Mouse (Mus musculus): ENCODE data around the gene Serpinb2. TPM values are rescaled to one million over a fixed set of nuclear protein-coding genes. Genes with fewer than 3 reads are reported as not detected.

The Serpinb2 gene
- polyA plus RNA-seq, 1 experiment from 2014 or later = 0.41 TPM

GRCm38 (mm10) chr1:107525592-107525991 is 14.4 kb downstream of the Serpinb2 start:
- Histone ChIP-seq H3K4me2 (replicated peaks) (no peak overlapping the region), H3K9ac (no peak overlapping the region), H3K36me3 (no peaks in the 10 kb centered on the region), H3K9me3 (no peaks in the 10 kb centered on the region), H3K27ac (no peak overlapping the region), H3K27me3 (no peaks in the 10 kb centered on the region), H3K4me1 (no peaks in the 10 kb centered on the region), H3K4me3 (no peak overlapping the region)
- ATAC-seq (ENCODE audit: insufficient number of reproducible peaks, insufficient read depth, low FRiP score, low TSS enrichment) = no peak
- 76% methylated on average over 4 of the region's 4 CpGs for WGBS

- no peaks in the 10 kb centered on the region for H3K36me3 ChIP-seq
- no peak for ATAC-seq (ENCODE audit: insufficient number of reproducible peaks, insufficient read depth, low FRiP score, low TSS enrichment)
- no peaks in the 10 kb centered on the region for H3K9me3 ChIP-seq
- no peak overlapping the region for H3K9ac ChIP-seq
- no peaks in the 10 kb centered on the region for H3K4me1 ChIP-seq
- H3K27me3 ChIP-seq = no peaks in the 10 kb centered on the region
- H3K4me3 ChIP-seq = no peak overlapping the region
- H3K27ac ChIP-seq = no peak overlapping the region
- WGBS = 79% methylated on average over 3 of the region's 3 CpGs
- no peak overlapping the region for H3K4me2 ChIP-seq (replicated peaks)
These were observed 17.3 kb downstream of the Serpinb2 start for GRCm38 (mm10) chr1:107528325-107529078.

- H3K9ac ChIP-seq = no peak overlapping the region
- H3K4me3 ChIP-seq = no peak overlapping the region
- ATAC-seq (ENCODE audit: insufficient number of reproducible peaks, insufficient read depth, low FRiP score, low TSS enrichment) = no peak
- H3K36me3 ChIP-seq = no peaks in the 10 kb centered on the region
- no peak overlapping the region for H3K27ac ChIP-seq
- H3K4me1 ChIP-seq = no peaks in the 10 kb centered on the region
- 38% methylated on average over 5 of the region's 5 CpGs for WGBS
- no peaks in the 10 kb centered on the region for H3K27me3 ChIP-seq
- no peak overlapping the region for H3K4me2 ChIP-seq (replicated peaks)
- no peaks in the 10 kb centered on the region for H3K9me3 ChIP-seq
These were observed 18.3 kb downstream of the Serpinb2 start for GRCm38 (mm10) chr1:107529365-107530052.

GRCm38 (mm10) chr1:107533736-107534135 is 22.5 kb downstream of the Serpinb2 start:
- WGBS = 70% methylated on average over 3 of the region's 3 CpGs
- H3K4me3 ChIP-seq = no peak overlapping the region
- no peak overlapping the region for H3K9ac ChIP-seq

GRCm38 (mm10) chr1:107537435-107537834 is 26.2 kb downstream of the Serpinb2 start:
- no peaks in the 10 kb centered on the region for H3K4me1 ChIP-seq
- H3K9ac ChIP-seq = no peak overlapping the region
- no peak overlapping the region for H3K27ac ChIP-seq
- no peaks in the 10 kb centered on the region for H3K27me3 ChIP-seq
- H3K4me2 ChIP-seq (replicated peaks) = no peak overlapping the region
- no peak overlapping the region for H3K4me3 ChIP-seq
- ATAC-seq (ENCODE audit: insufficient number of reproducible peaks, insufficient read depth, low FRiP score, low TSS enrichment) = no peak
- H3K36me3 ChIP-seq = no peaks in the 10 kb centered on the region
- WGBS = 48% methylated on average over 1 of the region's 1 CpGs
- no peaks in the 10 kb centered on the region for H3K9me3 ChIP-seq

More at GRCm38 (mm10) chr1:107533736-107534135, 22.5 kb downstream of the Serpinb2 start:
- ATAC-seq (ENCODE audit: insufficient number of reproducible peaks, insufficient read depth, low FRiP score, low TSS enrichment) = no peak
- Histone ChIP-seq H3K4me2 (replicated peaks) (no peak overlapping the region), H3K36me3 (no peaks in the 10 kb centered on the region), H3K9me3 (no peaks in the 10 kb centered on the region), H3K27me3 (no peaks in the 10 kb centered on the region), H3K4me1 (no peaks in the 10 kb centered on the region), H3K27ac (no peak overlapping the region)

GRCm38 (mm10) chr1:107559494-107559893 is 48.3 kb downstream of the Serpinb2 start:
- Histone ChIP-seq H3K4me1 (no peaks in the 10 kb centered on the region), H3K27ac (no peak overlapping the region), H3K9me3 (no peaks in the 10 kb centered on the region), H3K27me3 (no peaks in the 10 kb centered on the region), H3K36me3 (no peaks in the 10 kb centered on the region), H3K4me2 (replicated peaks) (no peak overlapping the region), H3K9ac (no peak overlapping the region), H3K4me3 (no peak overlapping the region)
- ATAC-seq (ENCODE audit: insufficient number of reproducible peaks, insufficient read depth, low FRiP score, low TSS enrichment) = no peak
- 90% methylated on average over 3 of the region's 3 CpGs for WGBS

GRCm38 (mm10) chr1:107562110-107562509 is 50.9 kb downstream of the Serpinb2 start:
- no peak overlapping the region for H3K4me2 ChIP-seq (replicated peaks)
- H3K9me3 ChIP-seq = no peaks in the 10 kb centered on the region
- 65% methylated on average over 1 of the region's 1 CpGs for WGBS
- no peaks in the 10 kb centered on the region for H3K27me3 ChIP-seq
- H3K9ac ChIP-seq = no peak overlapping the region
- H3K36me3 ChIP-seq = no peaks in the 10 kb centered on the region
- H3K27ac ChIP-seq = no peak overlapping the region
- no peaks in the 10 kb centered on the region for H3K4me1 ChIP-seq
- no peak overlapping the region for H3K4me3 ChIP-seq
- ATAC-seq (ENCODE audit: insufficient number of reproducible peaks, insufficient read depth, low FRiP score, low TSS enrichment) = no peak

- Histone ChIP-seq H3K4me3 (no peak overlapping the region), H3K4me1 (no peaks in the 10 kb centered on the region), H3K4me2 (replicated peaks) (no peak overlapping the region), H3K27ac (no peak overlapping the region), H3K36me3 (no peaks in the 10 kb centered on the region), H3K27me3 (no peaks in the 10 kb centered on the region), H3K9me3 (no peaks in the 10 kb centered on the region), H3K9ac (no peak overlapping the region)
- ATAC-seq (ENCODE audit: insufficient number of reproducible peaks, insufficient read depth, low FRiP score, low TSS enrichment) = no peak
These were observed 54.4 kb downstream of the Serpinb2 start for GRCm38 (mm10) chr1:107565644-107566043.

- Histone ChIP-seq H3K9ac (no peak overlapping the region), H3K9me3 (no peaks in the 10 kb centered on the region), H3K4me3 (no peak overlapping the region), H3K4me2 (replicated peaks) (no peak overlapping the region), H3K4me1 (no peaks in the 10 kb centered on the region), H3K36me3 (no peaks in the 10 kb centered on the region), H3K27me3 (no peaks in the 10 kb centered on the region), H3K27ac (no peak overlapping the region)
- ATAC-seq (ENCODE audit: insufficient number of reproducible peaks, insufficient read depth, low FRiP score, low TSS enrichment) = no peak
- WGBS = 91% methylated on average over 2 of the region's 2 CpGs
These were observed 64.9 kb downstream of the Serpinb2 start for GRCm38 (mm10) chr1:107576094-107576493.

- Histone ChIP-seq H3K4me3 (no peak overlapping the region), H3K4me1 (no peaks in the 10 kb centered on the region), H3K9me3 (no peaks in the 10 kb centered on the region), H3K27ac (no peak overlapping the region), H3K36me3 (no peaks in the 10 kb centered on the region), H3K27me3 (no peaks in the 10 kb centered on the region), H3K4me2 (replicated peaks) (no peak overlapping the region), H3K9ac (no peak overlapping the region)
- 88% methylated on average over 1 of the region's 1 CpGs for WGBS
- ATAC-seq (ENCODE audit: insufficient number of reproducible peaks, insufficient read depth, low FRiP score, low TSS enrichment) = no peak
These were observed 66.3 kb downstream of the Serpinb2 start for GRCm38 (mm10) chr1:107577514-107577913.

GRCm38 (mm10) chr1:107581220-107581619 is 70.0 kb downstream of the Serpinb2 start:
- H3K4me1 ChIP-seq = no peaks in the 10 kb centered on the region
- no peak overlapping the region for H3K4me3 ChIP-seq
- H3K27me3 ChIP-seq = no peaks in the 10 kb centered on the region
- no peak overlapping the region for H3K9ac ChIP-seq
- no peak overlapping the region for H3K27ac ChIP-seq
- ATAC-seq (ENCODE audit: insufficient number of reproducible peaks, insufficient read depth, low FRiP score, low TSS enrichment) = no peak
- no peak overlapping the region for H3K4me2 ChIP-seq (replicated peaks)
- WGBS = 77% methylated on average over 1 of the region's 1 CpGs
- H3K36me3 ChIP-seq = no peaks in the 10 kb centered on the region
- H3K9me3 ChIP-seq = no peaks in the 10 kb centered on the region

GRCm38 (mm10) chr1:107582900-107583299 is 71.7 kb downstream of the Serpinb2 start:
- Histone ChIP-seq H3K9me3 (no peaks in the 10 kb centered on the region), H3K27ac (no peak overlapping the region), H3K4me1 (no peaks in the 10 kb centered on the region), H3K4me2 (replicated peaks) (no peak overlapping the region), H3K9ac (no peak overlapping the region), H3K4me3 (no peak overlapping the region), H3K27me3 (no peaks in the 10 kb centered on the region), H3K36me3 (no peaks in the 10 kb centered on the region)
- ATAC-seq (ENCODE audit: insufficient number of reproducible peaks, insufficient read depth, low FRiP score, low TSS enrichment) = no peak

All from embryonic facial prominence, embryonic 12.5 days (tissue).